Mouse (Mus musculus) kidney, embryonic 14.5 days (tissue): ENCODE data around the gene Uqcr10. TPM values are rescaled to one million over a fixed set of nuclear protein-coding genes. Genes with fewer than 3 reads are reported as not detected.

Experiments used
- polyA plus RNA-seq: library from polyadenylated mRNA; unstranded; fragments of >200 nt; fragmentation: Nextera tagmentation; extraction: Ambion mirVana; gene quantifications from 2 replicates; pipeline ENCODE4 v1.2.1, GENCODE M21; 2014

Uqcr10 gene
- polyA plus RNA-seq, 1 experiment from 2014 or later, result 800 TPM

Other genes with a start within 250 kb of the Uqcr10 start
- gene Mtmr3, start 109.5 kb downstream of the Uqcr10 start, polyA plus RNA-seq, result 13.4 and 26.2 TPM in 2 replicates
- not detected in 2 replicates for gene Gm11032, start 84.3 kb downstream of the Uqcr10 start, polyA plus RNA-seq
- gene Ascc2, start 66.6 kb downstream of the Uqcr10 start, polyA plus RNA-seq, result 20.9 and 36.2 TPM in 2 replicates
- gene Zmat5, start 336 bp upstream of the Uqcr10 start, polyA plus RNA-seq, result 59.8 and 77.4 TPM in 2 replicates
- 0.13 TPM in 1 of 2 replicates, not detected in the other for gene Cabp7, start 42.4 kb upstream of the Uqcr10 start, polyA plus RNA-seq
- gene Nf2, start 145.2 kb upstream of the Uqcr10 start, polyA plus RNA-seq, result 21.6 and 48.1 TPM in 2 replicates
- gene Nipsnap1, start 169.6 kb upstream of the Uqcr10 start, polyA plus RNA-seq, result 56.4 and 67.4 TPM in 2 replicates
- gene Thoc5, start 191.0 kb upstream of the Uqcr10 start, polyA plus RNA-seq, result 39.4 and 47.1 TPM in 2 replicates
- gene Nefh, start 243.7 kb upstream of the Uqcr10 start, polyA plus RNA-seq, result 0.22 and 0.23 TPM in 2 replicates